Mouse (Mus musculus): ENCODE data around the gene Zbtb16.

- TF ChIP-seq CTCF (IDR thresholded peaks at IDR 0.05; ENCODE audit: insufficient read depth, low read depth, low read length), result no peak
- TF ChIP-seq POLR2A (IDR thresholded peaks at IDR 0.05; ENCODE audit: insufficient read depth, low read depth, low read length), result no peak
Observed at GRCm38 (mm10) chr9:48761175-48761556, 74.9 kb downstream of the Zbtb16 start.

All from olfactory bulb, adult 2 months (tissue).